Mouse (Mus musculus): ENCODE data around the gene Pex5. TPM values are rescaled to one million over a fixed set of nuclear protein-coding genes. Genes with fewer than 3 reads are reported as not detected.

Pex5 gene
- polyA plus RNA-seq, 1 experiment: 62.8 TPM

DNA sequence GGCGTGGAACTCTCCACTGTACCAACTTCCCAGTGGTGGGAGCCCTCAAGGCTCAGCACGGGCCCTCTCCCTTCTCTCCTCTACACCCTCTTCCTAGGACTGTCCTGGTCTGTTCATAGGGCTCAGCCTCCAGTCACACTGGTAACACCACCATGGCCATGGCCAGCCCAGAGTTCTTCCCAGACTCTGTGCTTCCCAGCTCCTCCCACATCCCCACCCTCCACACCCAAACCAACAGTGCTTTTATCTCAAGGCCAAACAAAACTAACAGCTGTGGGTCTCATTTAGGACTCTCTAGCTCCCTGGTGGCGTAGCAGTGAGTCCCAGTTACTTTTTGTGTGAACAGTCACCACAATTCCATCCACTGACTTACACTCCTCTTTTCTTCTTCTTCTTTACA lies 37.1 kb upstream of the Pex5 start:
- Histone ChIP-seq H3K27me3 (replicated peaks; ENCODE audit: control insufficient read depth, insufficient read depth, low read length) (no peaks in the 10 kb centered on the region), H3K27ac (ENCODE audit: insufficient read depth, low read depth, low read length) (no peak overlapping the region), H3K4me3 (ENCODE audit: insufficient read depth, low read depth, low read length) (no peak overlapping the region), H3K36me3 (ENCODE audit: control insufficient read depth, insufficient read depth, low read length) (no peaks in the 10 kb centered on the region), H3K4me1 (ENCODE audit: control insufficient read depth, insufficient read depth, low read length) (no peaks in the 10 kb centered on the region)
- TF ChIP-seq CTCF (conservative IDR thresholded peaks at IDR 0.05; ENCODE audit: insufficient read depth, insufficient read length, low read depth, low read length) (no peak), POLR2A (IDR thresholded peaks at IDR 0.05; ENCODE audit: low read depth, low read length) (no peak)
- WGBS: 88% methylated on average over 3 of the region's 3 CpGs
- DNase-seq: no peak

GRCm38 (mm10) chr6:124449668-124450383 lies 35.0 kb upstream of the Pex5 start:
- Histone ChIP-seq H3K4me3 (ENCODE audit: insufficient read depth, low read depth, low read length) (no peak overlapping the region), H3K27ac (ENCODE audit: insufficient read depth, low read depth, low read length) (no peak overlapping the region), H3K4me1 (ENCODE audit: control insufficient read depth, insufficient read depth, low read length) (no peaks in the 10 kb centered on the region), H3K36me3 (ENCODE audit: control insufficient read depth, insufficient read depth, low read length) (no peaks in the 10 kb centered on the region), H3K27me3 (replicated peaks; ENCODE audit: control insufficient read depth, insufficient read depth, low read length) (no peaks in the 10 kb centered on the region)
- DNase-seq: no peak
- WGBS: 81% methylated on average over 18 of the region's 18 CpGs
- TF ChIP-seq CTCF (conservative IDR thresholded peaks at IDR 0.05; ENCODE audit: insufficient read depth, insufficient read length, low read depth, low read length) (no peak), POLR2A (IDR thresholded peaks at IDR 0.05; ENCODE audit: low read depth, low read length) (no peak)

GRCm38 (mm10) chr6:124448959-124449667 lies 34.2 kb upstream of the Pex5 start:
- no peak overlapping the region for H3K27ac ChIP-seq (ENCODE audit: insufficient read depth, low read depth, low read length)
- DNase-seq: no peak
- 94% methylated on average over 16 of the region's 16 CpGs for WGBS
- H3K36me3 ChIP-seq (ENCODE audit: control insufficient read depth, insufficient read depth, low read length): no peaks in the 10 kb centered on the region
- no peak overlapping the region for H3K4me3 ChIP-seq (ENCODE audit: insufficient read depth, low read depth, low read length)
- no peaks in the 10 kb centered on the region for H3K4me1 ChIP-seq (ENCODE audit: control insufficient read depth, insufficient read depth, low read length)
- H3K27me3 ChIP-seq (replicated peaks; ENCODE audit: control insufficient read depth, insufficient read depth, low read length): no peaks in the 10 kb centered on the region
- no peak for TF ChIP-seq CTCF (conservative IDR thresholded peaks at IDR 0.05; ENCODE audit: insufficient read depth, insufficient read length, low read depth, low read length)
- no peak for TF ChIP-seq POLR2A (IDR thresholded peaks at IDR 0.05; ENCODE audit: low read depth, low read length)

DNA sequence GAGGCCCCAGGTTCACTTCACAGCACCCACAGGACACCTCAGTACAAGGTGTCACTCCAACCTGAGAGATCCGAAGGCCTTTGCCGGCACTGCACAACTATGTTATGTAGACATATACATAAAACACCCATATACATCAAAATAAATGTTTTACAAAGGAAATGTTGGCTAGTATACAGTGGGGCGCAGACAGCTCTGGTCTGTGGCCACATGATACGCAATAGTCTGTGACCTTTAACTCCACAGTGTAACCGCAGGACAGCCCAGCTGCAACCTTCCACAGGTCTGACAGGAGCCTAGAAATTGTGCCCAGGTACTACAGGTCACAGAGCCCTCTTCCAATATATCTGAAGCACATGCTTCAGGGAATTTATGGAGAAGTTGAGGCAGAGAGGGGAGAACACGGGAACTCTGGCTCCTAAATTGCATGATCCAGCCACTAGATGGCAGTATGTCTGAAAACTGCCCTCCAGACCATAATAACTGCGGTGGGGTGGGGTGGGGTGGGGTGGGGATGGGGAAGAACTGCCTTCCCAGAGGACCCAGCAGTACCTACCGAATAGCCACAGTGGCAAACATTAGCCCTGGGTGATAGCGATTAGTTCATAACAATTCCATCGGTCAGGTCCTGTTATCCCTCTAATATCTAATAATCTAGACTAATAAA lies 33.5 kb upstream of the Pex5 start:
- 69% methylated on average over 10 of the region's 10 CpGs for WGBS
- Histone ChIP-seq H3K4me3 (ENCODE audit: insufficient read depth, low read depth, low read length) (no peak overlapping the region), H3K27ac (ENCODE audit: insufficient read depth, low read depth, low read length) (no peak overlapping the region), H3K36me3 (ENCODE audit: control insufficient read depth, insufficient read depth, low read length) (no peaks in the 10 kb centered on the region), H3K27me3 (replicated peaks; ENCODE audit: control insufficient read depth, insufficient read depth, low read length) (no peaks in the 10 kb centered on the region), H3K4me1 (ENCODE audit: control insufficient read depth, insufficient read depth, low read length) (no peaks in the 10 kb centered on the region)
- TF ChIP-seq POLR2A (IDR thresholded peaks at IDR 0.05; ENCODE audit: low read depth, low read length) (no peak), CTCF (conservative IDR thresholded peaks at IDR 0.05; ENCODE audit: insufficient read depth, insufficient read length, low read depth, low read length) (peak; percentile 42)
- DNase-seq: no peak

GRCm38 (mm10) chr6:124447356-124447755 lies 32.5 kb upstream of the Pex5 start:
- no peaks in the 10 kb centered on the region for H3K27me3 ChIP-seq (replicated peaks; ENCODE audit: control insufficient read depth, insufficient read depth, low read length)
- no peak overlapping the region for H3K27ac ChIP-seq (ENCODE audit: insufficient read depth, low read depth, low read length)
- 64% methylated on average over 2 of the region's 2 CpGs for WGBS
- no peaks in the 10 kb centered on the region for H3K4me1 ChIP-seq (ENCODE audit: control insufficient read depth, insufficient read depth, low read length)
- no peak for TF ChIP-seq CTCF (conservative IDR thresholded peaks at IDR 0.05; ENCODE audit: insufficient read depth, insufficient read length, low read depth, low read length)
- no peak for TF ChIP-seq POLR2A (IDR thresholded peaks at IDR 0.05; ENCODE audit: low read depth, low read length)
- H3K36me3 ChIP-seq (ENCODE audit: control insufficient read depth, insufficient read depth, low read length): no peaks in the 10 kb centered on the region
- no peak overlapping the region for H3K4me3 ChIP-seq (ENCODE audit: insufficient read depth, low read depth, low read length)
- no peak for DNase-seq

GRCm38 (mm10) chr6:124446459-124446858 lies 31.6 kb upstream of the Pex5 start:
- no peak for DNase-seq
- Histone ChIP-seq H3K4me1 (ENCODE audit: control insufficient read depth, insufficient read depth, low read length) (no peaks in the 10 kb centered on the region), H3K4me3 (ENCODE audit: insufficient read depth, low read depth, low read length) (no peak overlapping the region), H3K36me3 (ENCODE audit: control insufficient read depth, insufficient read depth, low read length) (no peaks in the 10 kb centered on the region), H3K27ac (ENCODE audit: insufficient read depth, low read depth, low read length) (no peak overlapping the region), H3K27me3 (replicated peaks; ENCODE audit: control insufficient read depth, insufficient read depth, low read length) (no peaks in the 10 kb centered on the region)
- TF ChIP-seq CTCF (conservative IDR thresholded peaks at IDR 0.05; ENCODE audit: insufficient read depth, insufficient read length, low read depth, low read length) (no peak), POLR2A (IDR thresholded peaks at IDR 0.05; ENCODE audit: low read depth, low read length) (no peak)
- WGBS: 93% methylated on average over 9 of the region's 9 CpGs

DNA sequence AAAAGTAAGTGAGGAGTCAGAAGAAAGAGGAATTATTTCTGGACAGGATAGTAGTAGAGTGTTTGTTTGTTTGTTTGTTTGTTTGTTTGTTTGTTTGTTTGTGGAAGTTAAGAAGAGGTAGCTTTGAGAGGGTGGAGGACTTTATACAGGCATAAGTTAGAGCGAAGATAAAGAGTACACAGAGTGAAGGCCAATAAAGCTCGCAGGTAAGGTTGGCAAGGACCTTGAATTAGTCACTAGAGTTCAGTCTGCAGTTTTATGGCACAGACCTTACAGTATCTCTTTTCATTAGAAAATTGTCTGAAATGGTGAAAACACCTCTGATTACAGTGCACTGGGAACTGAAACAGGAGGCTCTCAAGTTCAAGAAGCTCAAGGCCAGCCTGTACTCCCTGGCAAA lies 31.2 kb upstream of the Pex5 start:
- 94% methylated on average over 2 of the region's 2 CpGs for WGBS
- no peak for TF ChIP-seq CTCF (conservative IDR thresholded peaks at IDR 0.05; ENCODE audit: insufficient read depth, insufficient read length, low read depth, low read length)
- no peak for TF ChIP-seq POLR2A (IDR thresholded peaks at IDR 0.05; ENCODE audit: low read depth, low read length)
- no peaks in the 10 kb centered on the region for H3K4me1 ChIP-seq (ENCODE audit: control insufficient read depth, insufficient read depth, low read length)
- H3K27ac ChIP-seq (ENCODE audit: insufficient read depth, low read depth, low read length): no peak overlapping the region
- no peaks in the 10 kb centered on the region for H3K27me3 ChIP-seq (replicated peaks; ENCODE audit: control insufficient read depth, insufficient read depth, low read length)
- H3K36me3 ChIP-seq (ENCODE audit: control insufficient read depth, insufficient read depth, low read length): no peaks in the 10 kb centered on the region
- DNase-seq: no peak
- H3K4me3 ChIP-seq (ENCODE audit: insufficient read depth, low read depth, low read length): no peak overlapping the region
